Mouse (Mus musculus) left cerebral cortex, postnatal 10 days (tissue): ENCODE data around the gene Khdc3. TPM values are rescaled to one million over a fixed set of nuclear protein-coding genes. Genes with fewer than 3 reads are reported as not detected.

Experiments used
- total RNA-seq, 2 experiments: library from RNA; stranded (reverse); gene quantifications; 2 replicates each; pipeline ENCODE4 v1.2.3; 2021

Gene Khdc3
- total RNA-seq, 2 experiments from 2014 or later = 0.81 to 1.4 TPM

Other genes with a start within 250 kb of the Khdc3 start
- gene Pygo1, start 176.2 kb upstream of the Khdc3 start, total RNA-seq = 10 to 100 TPM; 13.9 to 14.1 TPM
- 1 to 10 TPM; 2.0 TPM for gene Dyx1c1, start 143.1 kb upstream of the Khdc3 start, total RNA-seq
- gene Gm44503, start 143.0 kb upstream of the Khdc3 start, total RNA-seq = not detected
- gene Ccpg1os, start 116.5 kb upstream of the Khdc3 start, total RNA-seq = 1 to 10 TPM; 5.2 to 7.6 TPM
- 10 to 100 TPM; 83.8 to 85.7 TPM for gene Ccpg1, start 116.4 kb upstream of the Khdc3 start, total RNA-seq
- 10 to 100 TPM; 15.0 to 16.6 TPM for gene Pigb, start 61.5 kb upstream of the Khdc3 start, total RNA-seq
- gene Rab27a, start 57.0 kb upstream of the Khdc3 start, total RNA-seq = 1 to 10 TPM; 5.5 to 7.1 TPM
- not detected for gene Gm20509, start 634 bp downstream of the Khdc3 start, total RNA-seq
- 10 to 100 TPM; 58.4 to 59.7 TPM for gene Rsl24d1, start 11.6 kb downstream of the Khdc3 start, total RNA-seq